Mouse (Mus musculus): Measurements from ENCODE around the gene Pabpn1l. TPM values are rescaled to one million over a fixed set of nuclear protein-coding genes. Genes with fewer than 3 reads are reported as not detected.

Gene Pabpn1l
- polyA plus RNA-seq (2012; rRNA removed) = not detected in 2 replicates

DNA sequence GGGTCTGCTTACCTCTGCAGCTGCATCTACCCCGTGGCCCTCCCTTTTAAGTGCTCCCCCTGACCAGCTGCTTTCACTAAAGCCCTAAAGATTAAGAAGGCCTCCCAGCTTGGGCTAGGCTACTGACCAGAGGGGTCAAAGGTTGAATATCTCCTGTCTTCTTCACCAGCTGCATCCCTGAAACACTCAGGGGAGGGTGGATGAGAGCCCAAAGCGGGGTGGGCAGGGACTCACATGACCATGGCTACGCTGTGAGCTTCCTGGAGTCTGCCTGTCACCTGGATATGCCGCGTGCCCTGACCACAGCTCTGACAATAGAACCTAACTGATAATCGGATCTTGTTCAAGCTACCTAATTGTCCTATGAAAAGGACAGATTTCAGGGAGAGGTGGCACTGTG is at the start of gene Pabpn1l:
TSS of gene Pabpn1l (minus strand) at position 13 of the 400 bp plus-strand sequence.

DNA sequence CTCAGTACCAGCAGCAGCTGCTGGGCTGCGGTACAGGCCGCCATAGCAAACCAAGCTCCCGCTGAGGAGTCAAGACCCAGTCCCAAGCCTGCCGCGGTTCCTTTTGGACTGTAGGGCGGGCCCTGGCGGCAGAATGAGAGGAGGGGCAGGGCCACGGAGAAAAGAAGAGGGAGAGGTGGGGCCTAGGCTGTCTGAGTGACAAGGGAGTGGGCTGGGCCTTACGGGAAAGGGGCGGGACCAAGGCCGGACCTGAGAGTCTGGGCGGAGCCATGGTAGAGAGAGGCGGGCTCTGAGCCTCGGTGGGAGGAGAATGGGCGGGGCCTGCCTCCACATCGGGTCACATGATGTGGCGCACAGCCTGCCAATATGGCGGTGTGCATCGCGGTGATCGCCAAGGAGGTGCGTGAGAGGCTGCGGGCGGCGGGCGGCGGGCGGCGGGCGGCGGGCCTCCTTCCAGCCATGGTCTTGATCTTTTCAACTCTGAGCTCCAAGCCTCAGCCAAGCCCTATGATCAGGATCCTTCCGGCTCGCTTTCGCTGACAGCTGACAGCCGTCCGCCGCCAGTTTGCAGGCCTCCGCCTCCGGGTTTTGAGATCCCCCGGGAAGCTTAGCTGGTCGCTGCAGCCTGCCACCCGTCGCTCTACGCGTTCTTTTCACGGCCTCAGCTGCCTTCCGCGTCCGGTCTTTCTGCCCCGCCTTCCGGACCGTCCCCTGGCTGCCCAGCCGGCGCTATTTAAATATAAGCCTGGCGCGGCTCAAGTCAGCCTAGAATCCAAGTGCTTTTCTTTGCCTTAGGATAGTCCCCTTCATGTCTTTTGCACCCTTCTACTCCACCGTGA is 11.0 kb downstream of the Pabpn1l start, which contains the start of the genes Galns and Trappc2l:
TSS of gene Galns (minus strand) at position 169 of the 839 bp plus-strand sequence.
TSS of gene Trappc2l (plus strand) at position 346 of the 839 bp plus-strand sequence.

DNA sequence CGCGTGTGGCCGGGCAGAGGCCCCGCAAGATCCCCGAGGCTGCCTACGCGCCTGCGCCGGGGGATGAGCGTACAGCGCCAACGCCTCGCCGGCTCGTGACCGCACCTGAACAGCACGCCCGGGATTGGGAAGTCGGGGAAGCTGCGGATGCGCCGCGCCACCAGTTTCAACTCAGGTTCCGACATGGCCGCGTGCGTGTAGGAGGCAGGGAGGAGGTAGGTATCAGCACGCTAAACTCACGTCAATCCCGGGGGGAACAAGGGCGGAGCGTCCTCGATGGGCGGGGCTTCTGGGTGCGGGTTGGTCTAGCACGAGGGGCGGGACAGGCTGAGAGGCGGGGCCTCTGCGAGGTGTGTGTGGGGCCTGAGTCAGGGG is 45.9 kb downstream of the Pabpn1l start, which contains the start of gene Aprt:
TSS of gene Aprt (minus strand) at position 262 of the 375 bp plus-strand sequence.

Other genes with a start within 250 kb of the Pabpn1l start
- 34.3 and 36.5 TPM in 2 replicates for gene Zc3h18, start 246.1 kb downstream of the Pabpn1l start, polyA plus RNA-seq (2012; rRNA removed)
- gene Il17c, start 200.7 kb downstream of the Pabpn1l start, polyA plus RNA-seq (2012; rRNA removed) = 0.44 and 0.49 TPM in 2 replicates
- gene Cyba, start 189.8 kb downstream of the Pabpn1l start, polyA plus RNA-seq (2012; rRNA removed) = 16.3 and 19.0 TPM in 2 replicates
- 94.1 and 97.0 TPM in 2 replicates for gene Mvd, start 179.3 kb downstream of the Pabpn1l start, polyA plus RNA-seq (2012; rRNA removed)
- gene Snai3, start 162.0 kb downstream of the Pabpn1l start, polyA plus RNA-seq (2012; rRNA removed) = 0.25 TPM in 1 of 2 replicates, not detected in the other
- 48.6 TPM in 2 replicates for gene Rnf166, start 146.7 kb downstream of the Pabpn1l start, polyA plus RNA-seq (2012; rRNA removed)
- gene Ctu2, start 146.6 kb downstream of the Pabpn1l start, polyA plus RNA-seq (2012; rRNA removed) = 94.0 and 94.5 TPM in 2 replicates
- gene Piezo1, start 71.4 kb downstream of the Pabpn1l start, polyA plus RNA-seq (2012; rRNA removed) = 16.1 and 19.0 TPM in 2 replicates
- gene Cdt1, start 54.7 kb downstream of the Pabpn1l start, polyA plus RNA-seq (2012; rRNA removed) = 10.5 and 11.4 TPM in 2 replicates
- gene Aprt, start 45.8 kb downstream of the Pabpn1l start, polyA plus RNA-seq (2012; rRNA removed) = 117 and 121 TPM in 2 replicates
- gene Galns, start 11.3 kb downstream of the Pabpn1l start, polyA plus RNA-seq (2012; rRNA removed) = 8.0 and 8.2 TPM in 2 replicates
- gene Trappc2l, start 11.1 kb downstream of the Pabpn1l start, polyA plus RNA-seq (2012; rRNA removed) = 161 and 186 TPM in 2 replicates
- gene Cbfa2t3, start 76.4 kb upstream of the Pabpn1l start, polyA plus RNA-seq (2012; rRNA removed) = 6.3 and 8.0 TPM in 2 replicates
- gene Acsf3, start 152.7 kb upstream of the Pabpn1l start, polyA plus RNA-seq (2012; rRNA removed) = 16.7 and 17.2 TPM in 2 replicates
- gene Cdh15, start 225.2 kb upstream of the Pabpn1l start, polyA plus RNA-seq (2012; rRNA removed) = 2.0 and 2.7 TPM in 2 replicates